Mouse (Mus musculus): Measurements from ENCODE around the gene Rela.
"Not testable (repeated sequence)": the region's sequence is repeated elsewhere in the genome, so short reads cannot be mapped to it uniquely, and the experiment has no call there.

Rela gene

DNA sequence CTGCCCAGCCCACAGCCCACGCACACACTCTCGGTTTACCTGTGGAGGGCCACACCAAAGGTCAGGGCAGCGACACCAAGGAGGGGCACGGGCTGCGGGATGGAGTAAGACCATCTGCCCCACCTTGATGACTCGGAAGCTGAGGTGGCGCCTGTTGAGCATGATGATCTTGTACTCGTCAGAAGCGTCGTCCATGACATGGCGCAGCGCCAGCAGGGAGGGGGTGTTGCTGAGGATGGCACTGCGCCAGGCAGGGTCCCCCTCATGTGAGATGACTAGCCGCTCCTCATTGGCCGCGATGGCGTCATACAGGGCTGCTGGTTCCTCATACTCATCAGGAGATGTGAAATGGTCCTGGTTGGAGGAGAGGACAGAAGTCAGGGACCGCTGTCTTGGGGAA is 29.1 kb downstream of the Rela start:
- TF ChIP-seq CTCF (conservative IDR thresholded peaks at IDR 0.05; ENCODE audit: low read length) (no peak), POU5F1 (IDR thresholded peaks at IDR 0.05; ENCODE audit: borderline replicate concordance, low read length) (no peak), NANOG (IDR thresholded peaks at IDR 0.05; ENCODE audit: borderline replicate concordance, low read length) (no peak)
- peaks cover 56% of the 10 kb centered on the region for H3K4me1 ChIP-seq (replicated peaks; ENCODE audit: low read depth, low read length)
- H3K9me3 ChIP-seq (ENCODE audit: low read length), result no peaks in the 10 kb centered on the region
- peaks cover 68% of the 10 kb centered on the region for H3K36me3 ChIP-seq (ENCODE audit: insufficient read depth, low read length)
- peak overlapping the region; percentile 26; the same call in 1 of the 2 replicates for H3K4me3 ChIP-seq (replicated peaks; ENCODE audit: low read length)
- peaks cover 4% of the 10 kb centered on the region; the same call in 1 of the 2 replicates for H3K27me3 ChIP-seq (ENCODE audit: insufficient read depth, low read length)

DNA sequence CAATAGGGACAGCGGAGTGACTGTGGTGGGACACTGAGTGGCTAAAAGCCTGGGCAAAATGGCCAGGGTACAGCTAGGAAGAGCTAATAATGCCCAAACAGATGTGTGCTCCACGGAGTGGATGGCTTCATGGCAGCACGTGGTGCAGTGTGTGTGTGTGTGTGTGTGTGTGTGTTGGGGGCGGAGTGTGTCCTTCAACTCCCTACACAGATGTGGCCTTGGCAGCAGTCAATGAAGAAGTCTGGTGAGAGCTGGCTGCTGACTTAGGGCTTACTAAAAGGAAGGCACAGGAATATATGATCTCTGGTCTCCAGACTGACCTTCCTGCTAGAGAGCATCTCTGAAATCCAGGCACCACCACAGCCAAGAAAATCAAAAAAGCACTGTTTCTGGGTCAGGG is 31.1 kb downstream of the Rela start:
- TF ChIP-seq POU5F1 (IDR thresholded peaks at IDR 0.05; ENCODE audit: borderline replicate concordance, low read length) (no peak), NANOG (IDR thresholded peaks at IDR 0.05; ENCODE audit: borderline replicate concordance, low read length) (no peak), CTCF (conservative IDR thresholded peaks at IDR 0.05; ENCODE audit: low read length) (no peak)
- H3K27me3 ChIP-seq (ENCODE audit: insufficient read depth, low read length), result no peaks in the 10 kb centered on the region
- H3K4me1 ChIP-seq (replicated peaks; ENCODE audit: low read depth, low read length), result peaks cover 41% of the 10 kb centered on the region
- no peaks in the 10 kb centered on the region for H3K9me3 ChIP-seq (ENCODE audit: low read length)
- H3K36me3 ChIP-seq (ENCODE audit: insufficient read depth, low read length), result peaks cover 88% of the 10 kb centered on the region
- no peak overlapping the region for H3K4me3 ChIP-seq (replicated peaks; ENCODE audit: low read length)

DNA sequence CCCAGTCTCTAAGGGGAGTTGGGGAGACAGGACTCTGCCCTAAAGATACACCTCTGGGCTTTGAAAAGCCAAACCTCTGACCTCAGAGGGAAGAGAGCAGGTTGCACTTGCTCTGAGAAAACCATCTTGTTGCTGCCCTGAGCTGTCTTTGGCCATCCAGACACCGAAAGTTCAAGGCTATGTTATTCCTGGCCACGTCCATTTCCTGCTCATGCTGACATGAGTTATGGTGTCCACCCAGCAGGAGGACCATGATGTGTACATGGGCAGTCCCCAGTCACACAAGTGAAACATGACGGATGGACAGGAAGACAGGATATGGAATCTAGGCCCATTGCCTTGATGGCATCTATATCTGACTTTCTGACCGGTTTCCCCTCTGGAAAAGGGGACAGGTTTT is 43.1 kb downstream of the Rela start:
- peaks cover 13% of the 10 kb centered on the region for H3K4me1 ChIP-seq (replicated peaks; ENCODE audit: low read depth, low read length)
- H3K36me3 ChIP-seq (ENCODE audit: insufficient read depth, low read length), result peaks cover 97% of the 10 kb centered on the region
- H3K9me3 ChIP-seq (ENCODE audit: low read length), result no peaks in the 10 kb centered on the region
- H3K4me3 ChIP-seq (replicated peaks; ENCODE audit: low read length), result no peak overlapping the region
- no peak for TF ChIP-seq POU5F1 (IDR thresholded peaks at IDR 0.05; ENCODE audit: borderline replicate concordance, low read length)
- TF ChIP-seq CTCF (conservative IDR thresholded peaks at IDR 0.05; ENCODE audit: low read length), result no peak
- TF ChIP-seq NANOG (IDR thresholded peaks at IDR 0.05; ENCODE audit: borderline replicate concordance, low read length), result no peak
- no peaks in the 10 kb centered on the region for H3K27me3 ChIP-seq (ENCODE audit: insufficient read depth, low read length)

DNA sequence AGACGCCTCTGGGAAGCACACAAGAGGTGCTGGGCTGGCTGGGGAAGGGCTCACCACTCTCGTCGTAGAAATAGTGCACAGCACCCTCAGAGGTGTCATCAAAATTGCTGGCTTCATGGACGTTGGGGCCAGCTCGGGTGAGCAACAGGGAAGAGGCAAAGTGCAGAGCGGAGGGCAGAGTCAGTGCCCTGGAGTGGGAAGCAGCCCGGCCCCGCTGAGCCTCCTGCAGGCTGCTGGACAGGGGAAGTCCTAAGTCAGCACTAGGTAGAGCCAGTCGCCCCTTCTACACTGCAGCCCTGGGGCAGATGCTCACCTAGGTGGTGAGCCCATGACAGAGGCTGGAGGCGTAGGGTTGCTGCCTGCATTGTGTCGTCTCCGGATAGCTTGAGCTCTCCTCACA is 47.0 kb downstream of the Rela start:
- TF ChIP-seq POU5F1 (IDR thresholded peaks at IDR 0.05; ENCODE audit: borderline replicate concordance, low read length), result no peak
- no peak for TF ChIP-seq CTCF (conservative IDR thresholded peaks at IDR 0.05; ENCODE audit: low read length)
- TF ChIP-seq NANOG (IDR thresholded peaks at IDR 0.05; ENCODE audit: borderline replicate concordance, low read length), result no peak
- peaks cover 37% of the 10 kb centered on the region for H3K4me1 ChIP-seq (replicated peaks; ENCODE audit: low read depth, low read length)
- H3K36me3 ChIP-seq (ENCODE audit: insufficient read depth, low read length), result peaks cover 82% of the 10 kb centered on the region
- H3K27me3 ChIP-seq (ENCODE audit: insufficient read depth, low read length), result no peaks in the 10 kb centered on the region
- no peaks in the 10 kb centered on the region for H3K9me3 ChIP-seq (ENCODE audit: low read length)
- H3K4me3 ChIP-seq (replicated peaks; ENCODE audit: low read length), result no peak overlapping the region

DNA sequence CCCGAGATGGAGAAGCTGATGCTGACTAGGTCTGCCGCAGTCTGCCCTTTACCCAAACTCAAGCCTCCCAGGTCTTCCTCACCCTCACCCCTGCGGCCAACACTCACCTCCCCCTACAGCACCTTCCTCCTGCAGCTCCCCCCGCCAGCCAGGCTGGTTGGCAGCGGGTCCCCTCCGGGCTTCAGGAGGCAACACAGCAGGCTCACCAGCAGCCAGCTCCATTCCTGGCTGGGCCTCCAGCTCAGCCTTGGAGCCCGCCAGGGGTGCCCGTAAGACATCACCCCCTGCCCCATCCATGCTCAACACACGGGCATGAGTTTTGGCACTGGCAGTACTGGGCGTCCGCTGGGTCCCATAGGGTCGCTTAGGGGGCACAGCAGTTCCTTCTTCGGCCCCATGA is 47.7 kb downstream of the Rela start:
- TF ChIP-seq NANOG (IDR thresholded peaks at IDR 0.05; ENCODE audit: borderline replicate concordance, low read length) (no peak), POU5F1 (IDR thresholded peaks at IDR 0.05; ENCODE audit: borderline replicate concordance, low read length) (no peak), CTCF (conservative IDR thresholded peaks at IDR 0.05; ENCODE audit: low read length) (no peak)
- Histone ChIP-seq H3K9me3 (ENCODE audit: low read length) (no peaks in the 10 kb centered on the region), H3K4me1 (replicated peaks; ENCODE audit: low read depth, low read length) (peaks cover 43% of the 10 kb centered on the region), H3K4me3 (replicated peaks; ENCODE audit: low read length) (peak overlapping the region; percentile 67), H3K27me3 (ENCODE audit: insufficient read depth, low read length) (no peaks in the 10 kb centered on the region), H3K36me3 (ENCODE audit: insufficient read depth, low read length) (peaks cover 75% of the 10 kb centered on the region)

DNA sequence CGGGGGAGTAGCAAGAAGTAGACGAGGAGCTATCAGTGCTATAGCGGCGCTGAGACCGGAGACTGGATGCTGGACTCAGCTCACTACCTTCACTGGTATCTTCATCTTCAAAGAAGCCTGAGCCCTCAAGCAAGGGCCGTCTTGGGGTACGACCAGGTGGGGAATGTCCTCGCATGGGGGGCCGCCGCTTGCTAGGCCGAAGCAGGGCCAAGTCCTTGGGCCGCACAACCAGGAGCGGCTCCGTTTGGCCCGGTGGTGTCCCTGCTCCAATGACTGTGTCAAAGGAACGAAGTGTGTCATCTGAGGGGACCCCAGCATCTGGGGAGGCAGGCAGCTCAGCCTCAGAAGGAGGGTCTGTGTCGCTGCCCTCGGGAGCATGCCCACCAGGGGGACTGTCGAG is 48.1 kb downstream of the Rela start:
- H3K4me3 ChIP-seq (replicated peaks; ENCODE audit: low read length), result peak overlapping the region; percentile 67
- peaks cover 47% of the 10 kb centered on the region for H3K4me1 ChIP-seq (replicated peaks; ENCODE audit: low read depth, low read length)
- no peaks in the 10 kb centered on the region for H3K27me3 ChIP-seq (ENCODE audit: insufficient read depth, low read length)
- H3K36me3 ChIP-seq (ENCODE audit: insufficient read depth, low read length), result peaks cover 71% of the 10 kb centered on the region
- H3K9me3 ChIP-seq (ENCODE audit: low read length), result no peaks in the 10 kb centered on the region
- no peak for TF ChIP-seq NANOG (IDR thresholded peaks at IDR 0.05; ENCODE audit: borderline replicate concordance, low read length)
- no peak for TF ChIP-seq POU5F1 (IDR thresholded peaks at IDR 0.05; ENCODE audit: borderline replicate concordance, low read length)
- no peak for TF ChIP-seq CTCF (conservative IDR thresholded peaks at IDR 0.05; ENCODE audit: low read length)

DNA sequence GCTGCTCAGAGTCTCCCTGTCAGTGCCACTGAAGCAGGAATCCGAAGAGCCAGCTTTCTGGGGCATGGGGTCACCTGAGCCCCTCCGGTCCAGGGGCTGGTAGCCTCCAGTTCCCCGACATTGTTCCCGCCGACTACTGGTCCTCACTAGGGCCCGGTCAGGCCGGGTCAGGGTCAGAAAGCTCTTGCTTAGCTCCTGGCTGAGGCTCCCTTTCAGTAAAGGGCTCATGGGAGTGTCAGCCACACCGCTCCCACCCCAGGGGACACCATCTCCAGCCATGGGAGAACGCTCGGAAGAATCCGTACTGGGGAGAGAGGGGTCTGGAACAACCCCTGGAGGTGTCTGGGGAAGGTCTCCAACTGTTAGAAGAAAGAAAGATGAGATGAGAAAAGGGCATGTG is 48.6 kb downstream of the Rela start:
- H3K4me1 ChIP-seq (replicated peaks; ENCODE audit: low read depth, low read length), result peaks cover 52% of the 10 kb centered on the region
- no peak for TF ChIP-seq NANOG (IDR thresholded peaks at IDR 0.05; ENCODE audit: borderline replicate concordance, low read length)
- no peak for TF ChIP-seq CTCF (conservative IDR thresholded peaks at IDR 0.05; ENCODE audit: low read length)
- no peak for TF ChIP-seq POU5F1 (IDR thresholded peaks at IDR 0.05; ENCODE audit: borderline replicate concordance, low read length)
- no peaks in the 10 kb centered on the region for H3K9me3 ChIP-seq (ENCODE audit: low read length)
- no peaks in the 10 kb centered on the region for H3K27me3 ChIP-seq (ENCODE audit: insufficient read depth, low read length)
- peaks cover 71% of the 10 kb centered on the region for H3K36me3 ChIP-seq (ENCODE audit: insufficient read depth, low read length)
- H3K4me3 ChIP-seq (replicated peaks; ENCODE audit: low read length), result peak overlapping the region; percentile 67; the same call in 1 of the 2 replicates

DNA sequence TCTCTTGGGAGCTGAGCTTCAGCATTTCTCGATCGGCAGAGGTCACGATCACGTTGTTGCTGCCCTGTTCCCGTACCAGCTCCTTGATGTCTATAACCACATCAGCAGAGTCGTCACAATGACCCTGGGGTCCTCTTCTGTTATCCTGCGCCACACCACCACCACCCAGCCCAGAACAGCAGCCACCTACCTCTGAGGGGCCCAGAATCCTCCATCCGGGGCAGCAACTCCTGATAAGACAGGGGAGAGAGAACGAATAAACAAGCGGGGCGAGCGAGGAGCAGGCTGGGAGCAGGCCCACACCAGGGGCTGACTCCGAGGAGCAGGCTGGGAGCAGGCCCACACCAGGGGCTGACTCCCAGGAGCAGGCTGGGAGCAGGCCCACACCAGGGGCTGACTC is 49.2 kb downstream of the Rela start:
- TF ChIP-seq CTCF (conservative IDR thresholded peaks at IDR 0.05; ENCODE audit: low read length) (no peak), NANOG (IDR thresholded peaks at IDR 0.05; ENCODE audit: borderline replicate concordance, low read length) (no peak), POU5F1 (IDR thresholded peaks at IDR 0.05; ENCODE audit: borderline replicate concordance, low read length) (no peak)
- Histone ChIP-seq H3K27me3 (ENCODE audit: insufficient read depth, low read length) (no peaks in the 10 kb centered on the region), H3K9me3 (ENCODE audit: low read length) (no peaks in the 10 kb centered on the region), H3K4me3 (replicated peaks; ENCODE audit: low read length) (no peak overlapping the region), H3K36me3 (ENCODE audit: insufficient read depth, low read length) (peaks cover 71% of the 10 kb centered on the region), H3K4me1 (replicated peaks; ENCODE audit: low read depth, low read length) (peaks cover 58% of the 10 kb centered on the region)

DNA sequence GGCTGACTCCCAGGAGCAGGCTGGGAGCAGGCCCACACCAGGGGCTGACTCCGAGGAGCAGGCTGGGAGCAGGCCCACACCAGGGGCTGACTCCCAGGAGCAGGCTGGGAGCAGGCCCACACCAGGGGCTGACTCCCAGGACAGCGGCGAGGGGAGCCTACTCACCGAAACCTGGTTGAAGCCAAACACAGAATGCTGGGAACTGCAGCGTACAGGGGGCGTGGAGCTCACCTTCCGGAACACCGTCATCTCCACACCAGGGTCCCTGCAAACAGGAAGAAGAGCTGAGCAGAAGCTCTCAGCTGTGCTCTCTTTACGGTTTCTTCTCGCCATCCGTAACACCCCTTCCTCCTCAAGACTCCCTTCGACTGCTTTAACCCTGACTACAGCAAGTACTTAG is 49.7 kb downstream of the Rela start:
- H3K9me3 ChIP-seq (ENCODE audit: low read length); H3K27me3 ChIP-seq (ENCODE audit: insufficient read depth, low read length): not testable (repeated sequence)
- Histone ChIP-seq H3K36me3 (ENCODE audit: insufficient read depth, low read length) (peaks cover 71% of the 10 kb centered on the region), H3K4me1 (replicated peaks; ENCODE audit: low read depth, low read length) (peaks cover 63% of the 10 kb centered on the region), H3K4me3 (replicated peaks; ENCODE audit: low read length) (peak overlapping the region; percentile 96; the same call in 1 of the 2 replicates)

Data from E14TG2a.4 (cell line).